Mouse (Mus musculus) heart, postnatal 14 days (tissue): ENCODE data around the gene Olfr11. TPM values are rescaled to one million over a fixed set of nuclear protein-coding genes. Genes with fewer than 3 reads are reported as not detected.

Experiments
- DNase-seq, 2 experiments: peaks; one replicate each; pipeline ENCODE4 v3.0.0; 2021 to 2022
- intact Hi-C: fragments of 180-260 bp; cut with DNase I; formaldehyde crosslinking; loops from one replicate; pipeline ENCODE4 v1.15.1; 2025
- long read RNA-seq, 2 experiments: library from polyadenylated mRNA; stranded (forward); transcript quantifications; one replicate each; pipeline ENCODE4 v2.0.0; 2021
- total RNA-seq, 2 experiments: library from RNA; stranded (reverse); gene quantifications; 2 replicates each; pipeline ENCODE4 v1.2.3; 2021

Olfr11 gene
- not detected for total RNA-seq
- long read RNA-seq, experiment 1: 0 reads
- long read RNA-seq, experiment 2: 0 reads

DNA sequence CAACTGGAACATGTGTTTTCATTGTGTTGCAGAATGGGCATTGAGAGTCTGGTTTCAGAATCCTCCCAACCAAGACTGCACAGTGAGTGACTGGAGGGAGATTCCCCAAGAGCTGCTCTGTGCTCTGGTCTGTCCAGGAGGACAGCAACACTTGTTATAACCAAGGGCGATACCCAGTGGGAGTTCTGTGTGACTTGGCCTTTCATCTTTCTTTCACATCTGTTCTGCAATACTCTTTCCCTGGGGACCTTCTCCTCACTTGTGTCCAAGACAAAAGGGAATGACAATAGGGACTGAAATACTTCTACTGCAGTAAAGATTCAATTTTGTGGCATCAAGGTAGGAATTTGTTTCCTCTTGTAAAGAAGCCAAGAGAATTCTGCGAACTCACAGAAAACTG, at the start of gene Olfr11:
Olfr11 (minus strand) TSS at position 101 of the 400 bp plus-strand sequence.
- intact Hi-C loops: no loop called here
- no peak for DNase-seq

DNA sequence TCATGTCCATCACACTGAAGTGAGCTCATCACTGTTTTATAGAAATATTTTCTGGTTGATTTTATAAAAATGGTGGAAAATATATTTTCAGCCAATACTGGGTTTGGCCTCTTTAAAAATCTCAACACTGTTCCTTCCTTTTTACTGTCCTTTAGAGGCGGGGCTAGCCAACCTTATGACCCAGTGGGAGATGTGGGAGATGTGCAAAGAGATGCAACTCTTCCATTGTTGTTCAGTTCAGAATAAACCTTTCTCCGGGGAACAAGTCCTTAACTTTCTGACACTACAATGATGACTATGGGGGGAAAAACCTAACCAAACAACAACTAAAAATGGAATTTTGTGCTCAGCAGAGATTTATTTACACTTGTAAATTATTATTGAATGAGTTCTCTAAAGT, 35.0 kb upstream of the Olfr11 start, which contains the start of gene Olfr1360:
Olfr1360 (minus strand) TSS at position 101 of the 400 bp plus-strand sequence.
- no peak for DNase-seq
- intact Hi-C loops: no loop called here

DNA sequence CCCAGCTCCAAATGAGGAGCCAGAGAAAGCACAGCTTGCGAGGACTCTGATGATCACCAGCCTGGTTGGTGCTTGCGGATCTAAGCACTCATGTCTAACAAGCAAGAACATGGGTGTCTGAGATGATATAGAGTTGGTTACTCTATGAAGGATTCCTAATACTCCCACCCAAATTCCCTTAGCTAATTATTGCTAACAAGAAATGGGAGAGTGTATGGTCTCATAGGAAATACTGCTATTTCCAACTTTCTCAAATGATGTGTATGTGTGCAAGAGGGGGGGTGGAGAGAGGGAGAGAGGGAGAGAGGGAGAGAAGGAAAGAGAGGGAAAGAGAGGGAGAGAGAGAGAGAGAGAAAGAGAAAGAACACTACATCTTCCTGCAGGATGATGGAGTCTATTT, 21.0 kb upstream of the Olfr11 start, which contains the start of gene Olfr1361:
Olfr1361 (minus strand) TSS at position 101 of the 400 bp plus-strand sequence.
- no peak for DNase-seq
- intact Hi-C loops: no loop called here

DNA sequence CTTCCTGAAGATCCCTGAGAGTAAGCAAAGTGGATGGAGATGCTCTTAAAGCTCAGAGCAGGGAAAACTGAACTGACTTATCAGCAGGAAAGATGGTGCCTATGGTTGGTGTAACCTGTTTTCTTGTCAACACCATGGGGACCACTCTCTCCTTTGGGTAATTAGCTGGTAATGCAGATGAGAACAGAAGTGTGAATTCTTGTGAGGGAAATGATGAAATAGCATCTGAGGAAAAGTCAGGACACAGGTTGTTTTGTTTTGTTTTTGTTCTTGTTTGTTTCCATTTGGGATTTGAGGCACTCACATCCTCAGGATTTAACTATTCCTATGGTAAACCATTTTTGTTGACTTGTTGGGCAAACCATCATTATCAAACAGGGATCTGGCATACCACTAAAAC, 28.4 kb downstream of the Olfr11 start, which contains the start of gene Olfr1362:
Olfr1362 (minus strand) TSS at position 101 of the 400 bp plus-strand sequence.
- DNase-seq: no peak
- intact Hi-C loops: no loop called here

DNA sequence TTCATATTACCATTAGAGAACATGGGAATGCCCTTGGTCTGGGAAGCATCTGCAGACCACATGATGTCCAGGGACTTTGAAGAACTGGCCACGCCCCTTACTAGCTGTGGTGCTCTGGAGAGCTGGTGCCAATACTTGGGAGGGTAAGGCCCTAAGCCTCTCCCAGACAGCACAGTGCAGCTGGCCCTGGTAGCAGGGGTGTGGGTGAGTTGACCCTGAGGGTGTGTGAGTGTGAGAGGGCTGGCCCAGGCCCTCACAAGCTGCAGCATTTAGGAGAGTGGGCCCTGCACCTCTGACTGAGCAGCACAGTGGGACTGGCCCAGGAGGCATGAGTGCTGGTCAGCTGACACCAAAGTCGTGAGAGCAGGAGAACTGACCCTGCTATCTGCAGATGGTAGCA, 50.7 kb downstream of the Olfr11 start:
- intact Hi-C loops: no loop called here
- DNase-seq: no peak

Other genes starting within 250 kb of the Olfr11 start
- gene Zkscan3, start 239.8 kb downstream of the Olfr11 start, total RNA-seq: 10 to 100 TPM; 34.3 to 38.2 TPM
- gene Pgbd1, start 201.5 kb downstream of the Olfr11 start, total RNA-seq: under 1 TPM; 0.32 to 0.60 TPM
- gene Zscan26, start 188.8 kb downstream of the Olfr11 start, total RNA-seq: 10 to 100 TPM; 21.7 to 24.1 TPM
- gene Nkapl, start 174.0 kb downstream of the Olfr11 start, total RNA-seq: under 1 TPM; 0.59 to 0.88 TPM
- gene Zkscan4, start 163.6 kb downstream of the Olfr11 start, total RNA-seq: 1 to 10 TPM in 1 of 2 experiments, under 1 TPM in 1; 0.93 to 1.3 TPM
- not detected for gene Gm10065, start 163.1 kb downstream of the Olfr11 start, total RNA-seq
- 10 to 100 TPM; 25.3 to 25.6 TPM for gene AK157302, start 147.3 kb downstream of the Olfr11 start, total RNA-seq
- gene Gm11273, start 141.1 kb downstream of the Olfr11 start, total RNA-seq: 100 to 1,000 TPM; 233 to 256 TPM
- 10 to 100 TPM; 11.7 to 12.3 TPM for gene Zkscan8, start 111.4 kb downstream of the Olfr11 start, total RNA-seq
- not detected for gene Olfr1366, start 99.7 kb downstream of the Olfr11 start, total RNA-seq
- not detected for gene Olfr1535, start 82.6 kb downstream of the Olfr11 start, total RNA-seq
- not detected for gene Olfr1364, start 60.8 kb downstream of the Olfr11 start, total RNA-seq
- gene Olfr1362, start 28.5 kb downstream of the Olfr11 start, total RNA-seq: not detected
- not detected for gene Olfr1361, start 20.9 kb upstream of the Olfr11 start, total RNA-seq
- not detected for gene Olfr1360, start 34.9 kb upstream of the Olfr11 start, total RNA-seq
- not detected for gene Olfr1359, start 55.6 kb upstream of the Olfr11 start, total RNA-seq
- 100 to 1,000 TPM in 1 of 2 experiments, 10 to 100 TPM in 1; 66.3 to 130 TPM for gene Hist1h2bl, start 73.6 kb upstream of the Olfr11 start, total RNA-seq
- gene Hist1h2ai, start 73.9 kb upstream of the Olfr11 start, total RNA-seq: 100 to 1,000 TPM in 1 of 2 experiments, 10 to 100 TPM in 1; 51.5 to 150 TPM
- gene Hist1h3h, start 75.1 kb upstream of the Olfr11 start, total RNA-seq: 100 to 1,000 TPM in 1 of 2 experiments, 10 to 100 TPM in 1; 82.7 to 215 TPM
- 10 to 100 TPM; 21.5 to 40.5 TPM for gene Hist1h2bm, start 79.5 kb upstream of the Olfr11 start, total RNA-seq
- gene Hist1h4j, start 92.5 kb upstream of the Olfr11 start, total RNA-seq: 10 to 100 TPM; 13.0 to 25.4 TPM
- gene Hist1h4k, start 108.0 kb upstream of the Olfr11 start, total RNA-seq: 100 to 1,000 TPM; 128 to 321 TPM
- gene Hist1h2ak, start 111.3 kb upstream of the Olfr11 start, total RNA-seq: 10 to 100 TPM; 16.6 to 53.8 TPM
- gene Hist1h2bn, start 111.6 kb upstream of the Olfr11 start, total RNA-seq: 10 to 100 TPM; 34.2 to 84.3 TPM
- 10 to 100 TPM; 33.7 to 72.0 TPM for gene Hist1h1b, start 138.1 kb upstream of the Olfr11 start, total RNA-seq
- gene Hist1h3i, start 140.9 kb upstream of the Olfr11 start, total RNA-seq: 100 to 1,000 TPM in 1 of 2 experiments, 10 to 100 TPM in 1; 74.9 to 156 TPM
- gene Hist1h2an, start 144.7 kb upstream of the Olfr11 start, total RNA-seq: 10 to 100 TPM; 10.5 to 19.2 TPM
- gene Hist1h2bp, start 144.9 kb upstream of the Olfr11 start, total RNA-seq: 10 to 100 TPM; 19.6 to 53.2 TPM
- 100 to 1,000 TPM in 1 of 2 experiments, 10 to 100 TPM in 1; 53.2 to 110 TPM for gene Hist1h2bq, start 167.7 kb upstream of the Olfr11 start, total RNA-seq
- not detected for gene Hist1h2ao, start 167.9 kb upstream of the Olfr11 start, total RNA-seq
- gene Hist1h4m, start 169.2 kb upstream of the Olfr11 start, total RNA-seq: 100 to 1,000 TPM; 163 to 280 TPM
- gene Hist1h4n, start 189.7 kb upstream of the Olfr11 start, total RNA-seq: 10 to 100 TPM in 1 of 2 experiments, 1 to 10 TPM in 1; 9.1 to 16.3 TPM
- 100 to 1,000 TPM in 1 of 2 experiments, 10 to 100 TPM in 1; 85.4 to 183 TPM for gene Hist1h2ap, start 191.0 kb upstream of the Olfr11 start, total RNA-seq
- gene Hist1h2br, start 191.2 kb upstream of the Olfr11 start, total RNA-seq: 100 to 1,000 TPM in 1 of 2 experiments, 10 to 100 TPM in 1; 52.5 to 108 TPM